Mouse (Mus musculus) hindbrain, embryonic 11.5 days (tissue): ENCODE measurements around the gene Padi3. TPM values are rescaled to one million over a fixed set of nuclear protein-coding genes. Genes with fewer than 3 reads are reported as not detected.

ENCODE experiments used
- ATAC-seq: fragments of 200-750 bp; cut with Nextera tagmentation; 2 replicates; pipeline ENCODE4 v1.8.0; 2017; ENCODE audit warnings: mild to moderate bottlenecking, moderate TSS enrichment, moderate library complexity; ENCODE audit not compliant: low FRiP score
- DNase-seq: peaks from one replicate; pipeline ENCODE4 v3.0.0-alpha.2; 2015; ENCODE audit warnings: low spot score
- H3K27ac ChIP-seq: fragments of 300-500 bp; sonication (generic); 2 replicates; pipeline ENCODE4 v1.5.1; 2014; ENCODE audit warnings: mild to moderate bottlenecking, low read depth, low read length
- H3K27me3 ChIP-seq: fragments of 300-500 bp; sonication (generic); 2 replicates; pipeline ENCODE4 v1.6.1; 2014; ENCODE audit warnings: mild to moderate bottlenecking, low read length, moderate library complexity, mixed read lengths; ENCODE audit not compliant: control insufficient read depth, insufficient read depth
- H3K36me3 ChIP-seq: fragments of 300-500 bp; sonication (generic); 2 replicates; pipeline ENCODE4 v1.6.1; 2014; ENCODE audit warnings: mild to moderate bottlenecking, low read length, moderate library complexity, mixed read lengths; ENCODE audit not compliant: control insufficient read depth, insufficient read depth
- H3K4me1 ChIP-seq: fragments of 300-500 bp; sonication (generic); replicated peaks from 2 replicates; pipeline ENCODE4 v1.6.1; 2014; ENCODE audit warnings: low read length, mixed read lengths; ENCODE audit not compliant: control insufficient read depth, insufficient read depth
- H3K4me2 ChIP-seq: fragments of 300-500 bp; sonication (generic); replicated peaks from 2 replicates; pipeline ENCODE4 v1.6.1; 2014; ENCODE audit warnings: mild to moderate bottlenecking, low read depth, low read length
- H3K4me3 ChIP-seq: fragments of 300-500 bp; sonication (generic); 2 replicates; pipeline ENCODE4 v1.5.1; 2014; ENCODE audit warnings: low read depth, low read length
- H3K9ac ChIP-seq: fragments of 300-500 bp; sonication (generic); 2 replicates; pipeline ENCODE4 v1.6.1; 2014; ENCODE audit warnings: low read depth, low read length
- H3K9me3 ChIP-seq: fragments of 300-500 bp; sonication (generic); 2 replicates; pipeline ENCODE4 v1.6.1; 2016; ENCODE audit warnings: low read length; ENCODE audit not compliant: control insufficient read depth
- WGBS: fragments of 180-500 bp; shearing (Covaris S2); extraction: QIAGEN DNeasy Blood & Tissue Kit; methylation state at CpG from one replicate; pipeline ENCODE4 v1.1.7; 2014; 5-methylcytosine and 5-hydroxymethylcytosine counted together
- polyA plus RNA-seq: library from polyadenylated mRNA; unstranded; fragments of >200 nt; fragmentation: Nextera tagmentation; extraction: Ambion mirVana; gene quantifications from 2 replicates; pipeline ENCODE4 v1.2.1, GENCODE M21; 2014

The Padi3 gene
- polyA plus RNA-seq = not detected in 2 replicates

GRCm38 (mm10) chr4:140810458-140811260 is at the start of gene Padi3:
Gene Padi3, minus strand, starts transcription at chr4:140810648.
- no peak for ATAC-seq
- Histone ChIP-seq H3K4me2 (no peak within 1 kb of the TSS), H3K9me3 (no peaks in the 10 kb centered on the region), H3K36me3 (no peaks in the 10 kb centered on the region), H3K27me3 (no peaks in the 10 kb centered on the region), H3K4me1 (no peaks in the 10 kb centered on the region; the same call in 1 of the 2 replicates), H3K9ac (no peak within 1 kb of the TSS), H3K4me3 (no peak within 1 kb of the TSS), H3K27ac (no peak within 1 kb of the TSS)
- DNase-seq = no peak
- 83% methylated on average over 13 of the region's 16 CpGs for WGBS

- DNase-seq (no peak), ATAC-seq (no peak)
- Histone ChIP-seq H3K27me3 (no peaks in the 10 kb centered on the region), H3K4me2 (no peak overlapping the region), H3K9me3 (no peaks in the 10 kb centered on the region), H3K36me3 (no peaks in the 10 kb centered on the region), H3K27ac (no peak overlapping the region), H3K4me1 (no peaks in the 10 kb centered on the region), H3K4me3 (no peak overlapping the region), H3K9ac (no peak overlapping the region)
- 83% methylated on average over 11 of the region's 11 CpGs for WGBS
Measured at GRCm38 (mm10) chr4:140859291-140859690, 48.8 kb upstream of the Padi3 start.

GRCm38 (mm10) chr4:140857813-140858212 is 47.4 kb upstream of the Padi3 start:
- H3K27me3 ChIP-seq = no peaks in the 10 kb centered on the region
- ATAC-seq = no peak
- H3K4me3 ChIP-seq = no peak overlapping the region
- H3K9ac ChIP-seq = no peak overlapping the region
- no peaks in the 10 kb centered on the region for H3K36me3 ChIP-seq
- H3K4me2 ChIP-seq = no peak overlapping the region
- H3K27ac ChIP-seq = no peak overlapping the region
- DNase-seq = no peak
- H3K9me3 ChIP-seq = no peaks in the 10 kb centered on the region
- 83% methylated on average over 7 of the region's 7 CpGs for WGBS
- no peaks in the 10 kb centered on the region for H3K4me1 ChIP-seq

- H3K36me3 ChIP-seq = no peaks in the 10 kb centered on the region
- H3K4me1 ChIP-seq = no peaks in the 10 kb centered on the region
- DNase-seq (no peak), ATAC-seq (no peak)
- H3K4me2 ChIP-seq = no peak overlapping the region
- H3K9me3 ChIP-seq = no peaks in the 10 kb centered on the region
- no peak overlapping the region for H3K27ac ChIP-seq
- H3K27me3 ChIP-seq = no peaks in the 10 kb centered on the region
- H3K4me3 ChIP-seq = no peak overlapping the region
- H3K9ac ChIP-seq = no peak overlapping the region
- WGBS = 86% methylated on average over 5 of the region's 5 CpGs
Measured at GRCm38 (mm10) chr4:140857041-140857440, 46.6 kb upstream of the Padi3 start.

GRCm38 (mm10) chr4:140855151-140855550 is 44.7 kb upstream of the Padi3 start:
- ATAC-seq = no peak
- no peaks in the 10 kb centered on the region for H3K36me3 ChIP-seq
- H3K4me3 ChIP-seq = no peak overlapping the region
- DNase-seq = no peak
- no peaks in the 10 kb centered on the region for H3K4me1 ChIP-seq
- H3K27ac ChIP-seq = no peak overlapping the region
- H3K9ac ChIP-seq = no peak overlapping the region
- WGBS = 91% methylated on average over 10 of the region's 10 CpGs
- H3K4me2 ChIP-seq = no peak overlapping the region
- no peaks in the 10 kb centered on the region for H3K27me3 ChIP-seq
- H3K9me3 ChIP-seq = no peaks in the 10 kb centered on the region

- 78% methylated on average over 10 of the region's 10 CpGs for WGBS
- no peaks in the 10 kb centered on the region for H3K9me3 ChIP-seq
- no peaks in the 10 kb centered on the region for H3K36me3 ChIP-seq
- ATAC-seq (no peak), DNase-seq (no peak)
- no peaks in the 10 kb centered on the region for H3K4me1 ChIP-seq
- H3K9ac ChIP-seq = no peak overlapping the region
- no peaks in the 10 kb centered on the region for H3K27me3 ChIP-seq
- H3K27ac ChIP-seq = no peak overlapping the region
- no peak overlapping the region for H3K4me3 ChIP-seq
- no peak overlapping the region for H3K4me2 ChIP-seq
Measured at GRCm38 (mm10) chr4:140854455-140854864, 44.0 kb upstream of the Padi3 start.

- Histone ChIP-seq H3K4me1 (no peaks in the 10 kb centered on the region), H3K9me3 (no peaks in the 10 kb centered on the region), H3K36me3 (no peaks in the 10 kb centered on the region), H3K27ac (no peak overlapping the region), H3K4me2 (no peak overlapping the region), H3K4me3 (no peak overlapping the region), H3K27me3 (no peaks in the 10 kb centered on the region), H3K9ac (no peak overlapping the region)
- 65% methylated on average over 8 of the region's 8 CpGs for WGBS
- DNase-seq = no peak
- ATAC-seq = no peak
Measured at GRCm38 (mm10) chr4:140853626-140854025, 43.2 kb upstream of the Padi3 start.

GRCm38 (mm10) chr4:140849310-140849709 is 38.9 kb upstream of the Padi3 start:
- 67% methylated on average over 11 of the region's 11 CpGs for WGBS

GRCm38 (mm10) chr4:140845666-140846065 is 35.2 kb upstream of the Padi3 start, which contains the start of gene Padi1:
Gene Padi1, minus strand, starts transcription at chr4:140845778.
- H3K36me3 ChIP-seq = no peaks in the 10 kb centered on the region
- no peaks in the 10 kb centered on the region for H3K4me1 ChIP-seq
- H3K4me2 ChIP-seq = no peak within 1 kb of the TSS
- ATAC-seq (no peak), DNase-seq (no peak)
- no peaks in the 10 kb centered on the region for H3K27me3 ChIP-seq
- 88% methylated on average over 6 of the region's 6 CpGs for WGBS
- H3K9ac ChIP-seq = no peak within 1 kb of the TSS
- H3K9me3 ChIP-seq = no peaks in the 10 kb centered on the region
- H3K4me3 ChIP-seq = no peak within 1 kb of the TSS
- no peak within 1 kb of the TSS for H3K27ac ChIP-seq

More at GRCm38 (mm10) chr4:140849310-140849709, 38.9 kb upstream of the Padi3 start:
- Histone ChIP-seq H3K4me1 (no peaks in the 10 kb centered on the region), H3K36me3 (no peaks in the 10 kb centered on the region), H3K9me3 (no peaks in the 10 kb centered on the region), H3K4me2 (no peak overlapping the region), H3K4me3 (no peak overlapping the region), H3K9ac (no peak overlapping the region), H3K27ac (no peak overlapping the region), H3K27me3 (no peaks in the 10 kb centered on the region)
- ATAC-seq (0 out of 2 replicates have a peak, but pooled peaks have one; percentile 14), DNase-seq (peak; percentile 35)
